Mouse (Mus musculus) heart, adult 10 weeks (tissue): ENCODE measurements around the gene Ssxb6. TPM values are rescaled to one million over a fixed set of nuclear protein-coding genes. Genes with fewer than 3 reads are reported as not detected.

ENCODE experiments used
- polyA plus RNA-seq: library from polyadenylated mRNA; stranded (reverse); fragments of 350-450 nt; fragmentation: Illumina TruSeq; extraction: RNeasy Lipid Tissue Mini Kit (QIAGEN cat#74804); gene quantifications from one replicate; pipeline ENCODE4 v1.2.3, GENCODE M21; 2014; ENCODE audit warnings: low read depth, low replicate concordance

Ssxb6 gene
- polyA plus RNA-seq = not detected

GRCm38 (mm10) chrX:8548155-8548554, at the start of gene Ssxb6:
Ssxb6 (minus strand) TSS chrX:8548255.

DNA sequence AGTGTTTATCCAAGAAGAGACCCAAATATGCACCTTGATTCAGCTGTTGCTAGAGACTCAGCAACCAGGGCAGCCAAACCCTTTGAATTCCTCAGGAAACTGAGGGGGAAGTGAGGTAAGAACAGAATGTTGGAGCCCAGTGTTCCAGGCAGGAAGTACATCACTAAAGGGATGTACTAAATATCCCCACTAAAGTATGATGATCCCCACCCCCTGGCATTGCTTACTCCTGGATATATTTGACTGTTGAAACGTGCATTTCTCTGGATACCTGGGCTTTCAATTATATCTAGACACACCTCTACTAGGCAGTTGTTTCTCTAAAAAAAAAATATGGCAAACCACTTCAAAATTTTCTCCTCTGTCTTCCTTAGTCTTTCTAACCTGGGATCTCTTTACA, 43.7 kb upstream of the Ssxb6 start, which contains the start of gene Ssxb3:
Gene Ssxb3 (minus strand): TSS at position 101 of the 400 bp plus-strand sequence.

GRCm38 (mm10) chrX:8524854-8525253, 23.2 kb downstream of the Ssxb6 start, which contains the start of gene Gm14459:
Gm14459 (minus strand) TSS chrX:8524954.

Other genes starting within 250 kb of the Ssxb6 start
- not detected for gene Ssxb10, start 220.8 kb downstream of the Ssxb6 start, polyA plus RNA-seq
- gene Ssxb9, start 181.3 kb downstream of the Ssxb6 start, polyA plus RNA-seq = not detected
- gene Ssxb1, start 134.9 kb downstream of the Ssxb6 start, polyA plus RNA-seq = not detected
- not detected for gene Ssxb2, start 86.5 kb downstream of the Ssxb6 start, polyA plus RNA-seq
- gene Gm14459, start 23.3 kb downstream of the Ssxb6 start, polyA plus RNA-seq = not detected
- gene Ssxb3, start 43.6 kb upstream of the Ssxb6 start, polyA plus RNA-seq = not detected
- gene Ssxb8, start 142.6 kb upstream of the Ssxb6 start, polyA plus RNA-seq = not detected
- gene Ssx9, start 200.2 kb upstream of the Ssxb6 start, polyA plus RNA-seq = not detected